Mouse (Mus musculus) lung, postnatal 14 days (tissue): ENCODE data around the gene Abhd17a.
A peak's percentile ranks its signal among the peaks of the same experiment; 100 is the strongest.

Source experiments
- DNase-seq: peaks from one replicate; pipeline ENCODE4 v3.0.0; 2021

The Abhd17a gene

GRCm38 (mm10) chr10:80589879-80590854, at the start of gene Abhd17a:
Gene Abhd17a (minus strand): TSS chr10:80590341.
- peak; percentile 97 for DNase-seq

- DNase-seq, result no peak
These were observed 45.2 kb upstream of the Abhd17a start for GRCm38 (mm10) chr10:80635345-80635744.

GRCm38 (mm10) chr10:80628925-80629324, 38.8 kb upstream of the Abhd17a start:
- DNase-seq, result no peak

GRCm38 (mm10) chr10:80627685-80628084, 37.5 kb upstream of the Abhd17a start:
- no peak for DNase-seq

GRCm38 (mm10) chr10:80625764-80626163, 35.6 kb upstream of the Abhd17a start:
- no peak for DNase-seq

- peak; percentile 63 for DNase-seq
These were observed 33.5 kb upstream of the Abhd17a start for GRCm38 (mm10) chr10:80623457-80624191.

GRCm38 (mm10) chr10:80622661-80623456, 32.7 kb upstream of the Abhd17a start, which contains the start of gene Csnk1g2:
Gene Csnk1g2 (plus strand): TSS chr10:80622838.
- DNase-seq, result peak; percentile 56

GRCm38 (mm10) chr10:80621940-80622660, 32.0 kb upstream of the Abhd17a start:
- peak; percentile 99 for DNase-seq

- no peak for DNase-seq
These were observed 31.5 kb upstream of the Abhd17a start for GRCm38 (mm10) chr10:80621690-80621939.

GRCm38 (mm10) chr10:80620796-80621689, 30.9 kb upstream of the Abhd17a start:
- no peak for DNase-seq

- DNase-seq, result no peak
These were observed 30.2 kb upstream of the Abhd17a start for GRCm38 (mm10) chr10:80620365-80620764.

- DNase-seq, result no peak
These were observed 29.5 kb upstream of the Abhd17a start for GRCm38 (mm10) chr10:80619465-80620244.

GRCm38 (mm10) chr10:80618181-80618580, 28.0 kb upstream of the Abhd17a start:
- DNase-seq, result peak; percentile 68

GRCm38 (mm10) chr10:80614351-80614750, 24.2 kb upstream of the Abhd17a start:
- DNase-seq, result no peak

- DNase-seq, result no peak
These were observed 23.7 kb upstream of the Abhd17a start for GRCm38 (mm10) chr10:80613821-80614220.

GRCm38 (mm10) chr10:80611905-80612304, 21.8 kb upstream of the Abhd17a start:
- no peak for DNase-seq

- DNase-seq, result peak; percentile 74
These were observed 20.9 kb upstream of the Abhd17a start for GRCm38 (mm10) chr10:80611024-80611423.

- DNase-seq, result no peak
These were observed 20.1 kb upstream of the Abhd17a start for GRCm38 (mm10) chr10:80610116-80610785.

- no peak for DNase-seq
These were observed 19.3 kb upstream of the Abhd17a start for GRCm38 (mm10) chr10:80609269-80609924.
